Mouse (Mus musculus): ENCODE measurements around the gene Inha.

DNA sequence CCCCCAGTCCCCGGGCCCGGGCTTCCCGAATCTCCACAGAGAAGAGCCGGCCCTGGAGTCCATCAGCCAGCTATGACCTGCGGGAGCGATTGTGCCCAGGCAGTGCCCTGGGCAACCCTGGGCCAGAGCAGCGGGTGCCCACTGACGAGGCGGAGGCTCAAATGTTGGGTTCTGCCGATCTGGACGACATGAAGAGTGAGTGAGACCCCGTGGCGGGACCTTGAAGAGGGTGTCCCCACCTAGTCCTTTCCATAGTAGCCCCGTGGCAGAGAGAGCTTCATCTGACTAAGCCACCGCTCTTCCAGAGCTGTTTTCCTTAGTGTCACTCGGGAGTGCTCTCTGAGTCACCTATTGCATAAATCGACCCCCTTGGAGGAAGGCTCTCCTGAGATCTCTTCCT is 42.0 kb downstream of the Inha start:
- TF ChIP-seq CTCF (IDR thresholded peaks at IDR 0.05; ENCODE audit: control insufficient read depth, insufficient read depth, insufficient replicate concordance, low read depth, low read length) (no peak), POLR2A (IDR thresholded peaks at IDR 0.05; ENCODE audit: control insufficient read depth, low read depth, low read length) (no peak)
